Mouse (Mus musculus) kidney, adult 2 months (tissue): Measurements from ENCODE around the gene Slc22a23.

ENCODE experiments used
- CTCF ChIP-seq: fragments of 200-500 bp; conservative IDR thresholded peaks from 2 replicates; pipeline ENCODE4 v1.5.1; 2011; ENCODE audit warnings: low read depth, mild to moderate bottlenecking, control low read depth, low read length, moderate library complexity, mixed read lengths; ENCODE audit not compliant: insufficient read depth, insufficient read length
- POLR2A ChIP-seq: fragments of 200-500 bp; IDR thresholded peaks from one replicate; pipeline ENCODE4 v1.6.1; 2011; ENCODE audit warnings: low read depth, low read length, control low read depth

- TF ChIP-seq CTCF (no peak), POLR2A (no peak)
Measured at GRCm38 (mm10) chr13:34227720-34228661, 117.0 kb downstream of the Slc22a23 start.
